Mouse (Mus musculus) small intestine, adult 10 weeks (tissue): Measurements from ENCODE around the gene Thegl. TPM values are rescaled to one million over a fixed set of nuclear protein-coding genes. Genes with fewer than 3 reads are reported as not detected.

Source experiments
- polyA plus RNA-seq: library from polyadenylated mRNA; stranded (reverse); fragments of 350-450 nt; fragmentation: Illumina TruSeq; extraction: RNeasy Lipid Tissue Mini Kit (QIAGEN cat#74804); gene quantifications from one replicate; pipeline ENCODE4 v1.2.3, GENCODE M21; 2014; ENCODE audit warnings: low replicate concordance

Thegl gene
- polyA plus RNA-seq, result not detected

DNA sequence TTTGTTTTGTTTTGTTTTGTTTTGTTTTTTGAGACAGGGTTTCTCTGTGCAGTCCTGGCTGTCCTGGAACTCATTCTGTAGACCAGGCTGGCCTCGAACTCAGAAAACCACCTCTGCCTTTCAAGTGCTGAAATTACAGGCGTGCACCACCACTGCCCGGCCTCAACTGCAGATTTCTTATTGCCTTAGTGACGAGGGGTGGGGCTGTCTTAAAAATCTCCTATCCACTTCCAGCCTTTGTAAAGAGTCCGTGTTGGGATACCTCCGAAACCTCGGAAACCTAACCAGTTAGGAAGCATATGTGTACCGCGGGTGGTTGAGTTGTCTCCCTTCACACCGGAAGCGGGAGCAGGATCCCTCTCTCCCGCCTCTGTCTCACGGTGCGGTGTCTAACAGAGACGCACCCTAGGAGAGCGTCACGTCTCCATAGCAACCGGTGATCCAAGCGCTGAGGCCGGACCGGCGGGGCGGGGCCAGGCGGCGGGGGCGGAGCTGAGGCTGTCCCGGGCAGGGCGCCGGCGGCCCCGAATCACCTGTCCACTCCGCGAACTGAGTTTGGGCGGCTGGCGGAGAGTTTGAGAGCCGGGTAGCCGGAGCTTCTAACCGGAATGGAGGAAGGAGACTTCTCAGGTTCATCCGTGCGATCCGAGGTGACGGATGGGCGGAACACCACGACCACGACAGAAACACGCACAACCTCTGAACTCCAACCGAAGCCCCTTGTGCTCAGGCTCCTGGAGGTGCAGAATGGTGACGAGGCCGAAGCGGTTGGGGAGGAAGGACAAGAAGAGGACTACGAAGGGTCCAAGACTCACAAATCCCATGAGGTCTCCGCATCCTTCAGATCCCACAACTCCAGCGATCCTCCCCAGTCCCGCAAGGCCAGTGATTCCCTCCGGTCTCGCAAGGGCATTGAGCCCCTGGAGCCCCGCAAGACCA, at the start of gene Thegl:
Thegl (plus strand) TSS at position 480 of the 939 bp plus-strand sequence.

GRCm38 (mm10) chr5:76974554-76975285, 41.1 kb upstream of the Thegl start, which contains the start of gene Srp72:
Srp72 (plus strand) TSS chr5:76974683.

DNA sequence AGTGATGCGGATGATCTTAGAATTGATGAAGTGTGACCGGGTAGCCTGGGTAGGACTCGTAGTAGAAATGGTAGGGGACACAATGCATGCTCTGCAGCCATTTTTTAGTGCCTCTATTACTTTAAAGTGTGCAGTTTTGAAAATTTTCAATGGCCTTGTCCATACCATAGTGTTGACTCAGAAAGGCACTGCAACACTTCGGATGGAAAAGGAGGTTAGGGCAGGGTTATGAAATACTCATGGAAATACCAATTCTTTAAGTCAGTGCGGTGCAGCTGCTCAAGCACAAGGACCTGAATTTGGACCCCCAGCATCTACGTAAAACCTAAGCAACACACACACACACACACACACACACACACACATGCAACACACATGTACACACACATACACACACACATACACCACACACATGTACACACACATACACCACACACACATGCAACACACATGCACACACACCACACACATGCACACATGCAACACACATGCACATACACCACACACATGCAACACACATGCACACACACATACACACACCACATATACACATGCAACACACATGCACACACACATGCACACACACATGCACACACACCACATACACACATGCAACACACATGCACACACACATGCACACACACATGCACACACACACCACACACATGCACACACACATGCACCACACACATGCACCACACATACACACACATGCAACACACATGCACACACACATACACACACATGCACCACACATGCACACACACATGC, 11.6 kb upstream of the Thegl start, which contains the start of gene Arl9:
Arl9 (plus strand) TSS at position 5 of the 771 bp plus-strand sequence.

Other genes starting within 250 kb of the Thegl start
- 15.3 TPM for gene Aasdh, start 110.5 kb upstream of the Thegl start, polyA plus RNA-seq
- gene Paics, start 64.7 kb upstream of the Thegl start, polyA plus RNA-seq, result 48.6 TPM
- 14.3 TPM for gene Ppat, start 64.4 kb upstream of the Thegl start, polyA plus RNA-seq
- gene Srp72, start 41.3 kb upstream of the Thegl start, polyA plus RNA-seq, result 149 TPM
- gene Arl9, start 12.0 kb upstream of the Thegl start, polyA plus RNA-seq, result not detected
- gene Hopx, start 99.1 kb downstream of the Thegl start, polyA plus RNA-seq, result 31.8 TPM
- gene Spink2, start 195.4 kb downstream of the Thegl start, polyA plus RNA-seq, result not detected
- 11.0 TPM for gene Rest, start 249.5 kb downstream of the Thegl start, polyA plus RNA-seq